Mouse (Mus musculus): ENCODE measurements around the gene Rnf103. TPM values are rescaled to one million over a fixed set of nuclear protein-coding genes. Genes with fewer than 3 reads are reported as not detected.
A peak's percentile ranks its signal among the peaks of the same experiment; 100 is the strongest.

The Rnf103 gene
- polyA plus RNA-seq, 1 experiment from 2014 or later, result 20.1 TPM

DNA sequence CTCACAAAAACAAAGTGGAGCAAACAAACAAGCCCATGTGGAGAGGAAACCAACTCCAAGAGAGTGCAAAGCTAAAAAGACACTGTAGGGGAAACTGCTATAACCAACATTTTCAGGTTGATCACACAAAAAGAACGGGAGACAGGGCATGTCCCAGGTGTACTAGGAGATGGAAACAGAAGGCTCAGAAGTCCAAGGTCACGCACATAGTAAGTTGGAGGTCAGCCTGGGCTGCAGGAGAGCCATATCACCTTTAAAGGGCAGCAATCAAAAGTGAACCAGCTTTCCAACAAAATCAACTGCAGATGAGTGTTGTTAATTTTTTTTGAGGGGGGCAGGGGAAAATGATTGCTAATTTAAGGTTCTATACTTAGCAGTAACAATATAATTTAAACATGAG is 7.5 kb upstream of the Rnf103 start:
- H3K9ac ChIP-seq (ENCODE audit: low read depth, low read length), result no peak overlapping the region
- 63% methylated on average over 2 of the region's 2 CpGs for WGBS
- no peaks in the 10 kb centered on the region for H3K9me3 ChIP-seq (ENCODE audit: control insufficient read depth, low read length)
- no peak overlapping the region for H3K4me2 ChIP-seq (replicated peaks; ENCODE audit: low read depth, low read length)
- H3K4me1 ChIP-seq (ENCODE audit: control insufficient read depth, insufficient read depth, low read length), result no peaks in the 10 kb centered on the region
- ATAC-seq (ENCODE audit: low FRiP score, low TSS enrichment), result no peak
- no peaks in the 10 kb centered on the region for H3K36me3 ChIP-seq (ENCODE audit: control insufficient read depth, insufficient read depth, low read length)
- H3K27ac ChIP-seq (ENCODE audit: low read depth, low read length), result no peak overlapping the region
- no peak overlapping the region for H3K4me3 ChIP-seq (ENCODE audit: low read length)
- H3K27me3 ChIP-seq (ENCODE audit: control insufficient read depth, insufficient read depth, low read length), result no peaks in the 10 kb centered on the region

DNA sequence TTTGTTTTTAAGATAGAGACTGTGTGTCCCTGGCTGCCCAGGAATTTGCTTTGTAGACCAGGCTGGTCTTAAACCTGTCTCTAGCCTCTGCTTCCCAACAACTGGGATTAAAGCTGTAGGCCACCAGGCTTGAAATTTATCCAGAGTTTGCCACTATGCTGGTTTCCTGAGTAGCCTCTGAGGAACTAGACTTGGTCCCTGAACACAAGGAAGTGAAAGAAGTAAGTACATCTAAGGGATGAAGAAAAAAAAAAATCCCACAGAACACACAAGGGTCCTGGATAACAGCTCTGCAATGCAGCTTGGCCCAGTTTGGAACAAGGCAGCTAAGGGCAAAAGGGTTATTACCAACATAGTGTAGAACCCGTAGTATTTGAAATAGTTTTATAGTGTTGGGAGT is 6.8 kb upstream of the Rnf103 start:
- Histone ChIP-seq H3K4me3 (ENCODE audit: low read length) (no peak overlapping the region), H3K4me1 (ENCODE audit: control insufficient read depth, insufficient read depth, low read length) (no peaks in the 10 kb centered on the region), H3K27me3 (ENCODE audit: control insufficient read depth, insufficient read depth, low read length) (no peaks in the 10 kb centered on the region), H3K27ac (ENCODE audit: low read depth, low read length) (no peak overlapping the region), H3K9me3 (ENCODE audit: control insufficient read depth, low read length) (no peaks in the 10 kb centered on the region), H3K9ac (ENCODE audit: low read depth, low read length) (no peak overlapping the region), H3K36me3 (ENCODE audit: control insufficient read depth, insufficient read depth, low read length) (no peaks in the 10 kb centered on the region), H3K4me2 (replicated peaks; ENCODE audit: low read depth, low read length) (no peak overlapping the region)
- 90% methylated on average over 1 of the region's 1 CpGs for WGBS
- no peak for ATAC-seq (ENCODE audit: low FRiP score, low TSS enrichment)

DNA sequence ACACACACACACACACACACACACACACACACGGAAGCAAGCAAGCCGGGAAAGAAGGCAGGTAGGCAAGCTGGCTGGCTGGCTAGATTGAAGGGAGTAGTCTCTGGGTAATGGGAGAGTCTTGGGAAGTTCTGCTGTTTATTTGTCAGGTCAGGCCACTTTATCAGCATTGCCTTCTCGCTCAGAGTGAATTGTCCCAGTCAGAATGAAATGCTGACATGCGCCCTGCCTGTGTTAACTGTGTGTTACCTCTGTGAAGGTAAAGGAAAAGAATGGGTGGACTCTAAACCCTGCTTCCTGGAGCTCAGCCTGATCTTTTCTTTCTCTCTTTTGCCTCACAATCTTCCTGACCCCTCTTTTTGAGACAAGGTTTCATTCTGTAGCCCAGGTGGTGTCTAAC is 5.7 kb upstream of the Rnf103 start:
- Histone ChIP-seq H3K27ac (ENCODE audit: low read depth, low read length) (no peak overlapping the region), H3K4me2 (replicated peaks; ENCODE audit: low read depth, low read length) (no peak overlapping the region), H3K36me3 (ENCODE audit: control insufficient read depth, insufficient read depth, low read length) (no peaks in the 10 kb centered on the region), H3K4me3 (ENCODE audit: low read length) (no peak overlapping the region), H3K27me3 (ENCODE audit: control insufficient read depth, insufficient read depth, low read length) (no peaks in the 10 kb centered on the region), H3K9me3 (ENCODE audit: control insufficient read depth, low read length) (no peaks in the 10 kb centered on the region), H3K4me1 (ENCODE audit: control insufficient read depth, insufficient read depth, low read length) (no peaks in the 10 kb centered on the region), H3K9ac (ENCODE audit: low read depth, low read length) (no peak overlapping the region)
- 38% methylated on average over 4 of the region's 4 CpGs for WGBS
- no peak for ATAC-seq (ENCODE audit: low FRiP score, low TSS enrichment)

DNA sequence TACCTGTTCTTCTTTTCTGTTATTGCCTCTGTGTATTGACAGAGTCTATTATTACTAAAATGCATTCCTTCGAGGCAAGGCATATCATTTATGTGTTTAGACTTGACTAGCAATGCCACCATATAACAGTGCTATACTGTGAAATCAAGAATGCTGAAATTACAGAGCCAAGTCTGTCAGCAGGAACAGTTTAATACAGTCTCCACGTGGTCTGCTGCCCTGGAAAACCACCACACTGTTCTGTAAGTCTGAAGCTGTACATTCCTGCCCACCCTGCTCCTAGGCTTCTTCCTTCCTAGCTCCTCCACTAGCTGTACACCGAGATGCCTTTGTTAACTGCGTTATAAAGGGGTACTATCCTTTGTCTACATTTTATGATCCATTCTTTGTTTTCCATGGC is 1.6 kb upstream of the Rnf103 start:
- no peaks in the 10 kb centered on the region for H3K9me3 ChIP-seq (ENCODE audit: control insufficient read depth, low read length)
- H3K27me3 ChIP-seq (ENCODE audit: control insufficient read depth, insufficient read depth, low read length), result no peaks in the 10 kb centered on the region
- H3K4me3 ChIP-seq (ENCODE audit: low read length), result no peak overlapping the region
- H3K4me1 ChIP-seq (ENCODE audit: control insufficient read depth, insufficient read depth, low read length), result peaks cover 11% of the 10 kb centered on the region
- 31% methylated on average over 4 of the region's 4 CpGs for WGBS
- H3K27ac ChIP-seq (ENCODE audit: low read depth, low read length), result peak overlapping the region; percentile 17; the same call in 1 of the 2 replicates
- ATAC-seq (ENCODE audit: low FRiP score, low TSS enrichment), result no peak
- no peak overlapping the region for H3K9ac ChIP-seq (ENCODE audit: low read depth, low read length)
- H3K36me3 ChIP-seq (ENCODE audit: control insufficient read depth, insufficient read depth, low read length), result peaks cover 3% of the 10 kb centered on the region; the same call in 1 of the 2 replicates
- H3K4me2 ChIP-seq (replicated peaks; ENCODE audit: low read depth, low read length), result no peak overlapping the region

DNA sequence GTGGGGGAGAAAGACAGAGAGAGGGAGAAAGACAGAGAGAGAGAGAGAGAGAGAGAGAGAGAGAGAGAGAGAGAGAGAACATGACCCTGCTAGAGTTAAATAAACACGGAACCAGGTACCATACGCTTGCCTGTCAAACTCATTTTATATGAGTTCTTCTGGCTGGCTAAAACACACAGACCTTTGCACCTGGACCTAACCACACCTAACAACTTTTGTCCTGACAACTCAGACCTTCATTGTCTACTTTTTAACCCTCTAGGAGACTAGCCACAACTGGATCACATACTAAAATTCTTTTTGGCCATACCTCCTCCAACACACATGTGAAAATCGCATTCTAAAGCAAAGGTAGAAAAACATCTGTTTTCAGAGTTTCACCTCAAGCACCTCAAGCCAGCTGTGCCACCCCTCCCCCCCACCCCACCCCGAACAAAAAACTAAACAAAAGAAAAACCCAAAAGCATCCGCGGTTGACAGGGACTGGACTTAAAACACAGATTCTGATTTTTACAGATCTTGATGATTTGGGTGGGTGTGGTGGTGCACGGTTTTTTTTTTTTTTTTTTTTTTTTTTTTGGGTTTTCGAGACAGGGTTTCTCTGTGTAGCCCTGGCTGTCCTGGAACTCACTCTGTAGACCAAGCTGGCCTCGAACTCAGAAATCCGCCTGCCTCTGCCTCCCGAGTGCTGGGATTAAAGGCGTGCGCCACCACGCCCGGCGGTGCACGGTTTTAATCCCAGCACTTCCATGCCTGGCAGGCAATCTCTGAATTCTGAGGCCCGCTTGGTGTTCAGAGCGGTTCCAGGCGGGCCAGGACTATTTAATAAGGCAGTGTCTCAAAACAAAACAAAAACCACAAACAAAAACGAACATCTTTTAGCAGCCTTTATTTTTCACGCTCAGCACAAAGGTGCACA is 679 bp upstream of the Rnf103 start:
- peak overlapping the region; percentile 96 for H3K9ac ChIP-seq (ENCODE audit: low read depth, low read length)
- whole genome bisulfite sequencing, result 14% methylated on average over 20 of the region's 22 CpGs
- no peak; the same call in 1 of the 2 replicates for ATAC-seq (ENCODE audit: low FRiP score, low TSS enrichment)

DNA sequence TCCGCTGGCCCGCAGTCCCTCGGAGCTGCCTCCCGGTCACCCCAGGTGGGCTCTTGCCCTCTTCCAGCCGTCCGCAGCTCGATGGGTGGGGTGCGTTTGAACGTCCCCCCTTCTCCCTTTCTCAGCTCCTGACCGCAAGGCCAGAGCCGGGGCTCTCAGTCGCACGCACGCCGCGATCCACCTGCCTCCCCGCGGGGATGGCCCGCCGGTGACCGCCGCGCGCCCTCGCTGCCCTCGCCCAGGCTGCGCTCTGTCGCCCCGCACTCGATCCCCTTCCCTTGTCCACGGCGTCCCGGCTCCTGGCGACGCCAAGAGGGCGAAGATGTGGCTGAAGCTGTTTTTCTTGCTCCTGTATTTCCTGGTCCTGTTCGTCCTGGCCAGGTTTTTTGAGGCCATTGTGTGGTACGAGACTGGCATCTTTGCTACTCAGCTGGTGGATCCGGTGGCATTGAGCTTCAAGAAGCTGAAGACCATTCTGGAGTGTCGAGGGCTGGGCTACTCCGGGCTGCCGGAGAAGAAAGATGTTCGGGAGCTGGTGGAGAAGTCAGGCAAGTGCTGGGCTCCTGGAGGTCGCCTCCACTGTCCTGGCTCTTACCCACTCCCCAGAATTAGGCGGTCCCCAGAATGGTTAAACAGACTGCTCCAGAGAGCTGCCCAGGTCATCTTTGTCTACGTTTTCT is 787 bp downstream of the Rnf103 start:
- Histone ChIP-seq H3K4me3 (ENCODE audit: low read length) (peak overlapping the region; percentile 90), H3K36me3 (ENCODE audit: control insufficient read depth, insufficient read depth, low read length) (peaks cover 13% of the 10 kb centered on the region; the same call in 1 of the 2 replicates), H3K9me3 (ENCODE audit: control insufficient read depth, low read length) (no peaks in the 10 kb centered on the region), H3K4me2 (replicated peaks; ENCODE audit: low read depth, low read length) (peak overlapping the region; percentile 84), H3K4me1 (ENCODE audit: control insufficient read depth, insufficient read depth, low read length) (peaks cover 11% of the 10 kb centered on the region), H3K9ac (ENCODE audit: low read depth, low read length) (peak overlapping the region; percentile 96), H3K27me3 (ENCODE audit: control insufficient read depth, insufficient read depth, low read length) (no peaks in the 10 kb centered on the region), H3K27ac (ENCODE audit: low read depth, low read length) (peak overlapping the region; percentile 98)
- 0% methylated on average over 35 of the region's 46 CpGs for WGBS
- ATAC-seq (ENCODE audit: low FRiP score, low TSS enrichment), result peak; percentile 33

More for the DNA sequence above, 679 bp upstream of the Rnf103 start:
- Histone ChIP-seq H3K27ac (ENCODE audit: low read depth, low read length) (peak overlapping the region; percentile 98), H3K4me2 (replicated peaks; ENCODE audit: low read depth, low read length) (peak overlapping the region; percentile 84), H3K36me3 (ENCODE audit: control insufficient read depth, insufficient read depth, low read length) (peaks cover 3% of the 10 kb centered on the region; the same call in 1 of the 2 replicates), H3K4me1 (ENCODE audit: control insufficient read depth, insufficient read depth, low read length) (peaks cover 11% of the 10 kb centered on the region), H3K4me3 (ENCODE audit: low read length) (peak overlapping the region; percentile 90), H3K27me3 (ENCODE audit: control insufficient read depth, insufficient read depth, low read length) (no peaks in the 10 kb centered on the region), H3K9me3 (ENCODE audit: control insufficient read depth, low read length) (no peaks in the 10 kb centered on the region)

DNA sequence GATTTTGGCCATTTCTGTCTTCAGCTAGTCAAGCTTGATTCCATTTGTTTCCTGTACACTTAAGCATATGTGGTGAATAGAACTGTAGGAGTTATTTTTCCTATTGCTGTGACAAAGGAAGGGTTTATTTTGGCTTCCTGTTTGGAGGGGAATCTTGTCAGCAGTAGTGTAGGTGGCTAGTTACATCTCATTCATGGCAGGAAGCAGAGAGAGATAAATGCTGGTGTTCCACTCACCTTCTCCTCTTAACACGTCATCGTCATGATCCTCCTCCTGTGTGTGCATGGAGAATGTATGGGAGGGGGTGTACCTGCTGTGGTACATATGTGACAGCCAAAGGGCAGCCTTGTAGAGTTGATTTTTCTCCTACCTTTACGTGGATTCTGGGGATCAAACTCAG is 6.9 kb downstream of the Rnf103 start:
- Histone ChIP-seq H3K4me1 (ENCODE audit: control insufficient read depth, insufficient read depth, low read length) (peaks cover 5% of the 10 kb centered on the region), H3K4me3 (ENCODE audit: low read length) (no peak overlapping the region), H3K4me2 (replicated peaks; ENCODE audit: low read depth, low read length) (no peak overlapping the region), H3K9ac (ENCODE audit: low read depth, low read length) (no peak overlapping the region), H3K27me3 (ENCODE audit: control insufficient read depth, insufficient read depth, low read length) (no peaks in the 10 kb centered on the region), H3K9me3 (ENCODE audit: control insufficient read depth, low read length) (no peaks in the 10 kb centered on the region), H3K36me3 (ENCODE audit: control insufficient read depth, insufficient read depth, low read length) (peaks cover 34% of the 10 kb centered on the region), H3K27ac (ENCODE audit: low read depth, low read length) (no peak overlapping the region)
- 80% methylated on average over 3 of the region's 3 CpGs for WGBS
- ATAC-seq (ENCODE audit: low FRiP score, low TSS enrichment), result no peak

DNA sequence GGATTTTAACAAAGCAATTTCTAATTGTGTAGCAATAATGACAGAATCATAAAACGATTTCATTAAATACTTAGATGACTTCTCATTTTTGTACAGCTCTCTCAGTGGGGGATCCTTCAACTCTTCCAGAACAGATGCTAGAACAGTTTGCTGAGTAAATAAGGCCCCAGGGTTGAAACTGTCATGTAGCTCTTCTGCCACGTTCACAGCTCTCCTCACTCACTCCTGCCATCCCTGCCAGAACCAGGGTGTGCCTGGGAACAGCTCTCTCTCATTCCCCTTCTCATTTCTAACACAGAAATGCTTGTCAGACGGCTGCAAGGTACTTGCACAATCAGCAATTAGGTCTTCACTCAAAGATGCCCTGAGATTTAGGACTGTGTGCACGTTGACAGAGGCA is 9.3 kb downstream of the Rnf103 start:
- no peak overlapping the region for H3K27ac ChIP-seq (ENCODE audit: low read depth, low read length)
- no peak overlapping the region for H3K4me3 ChIP-seq (ENCODE audit: low read length)
- H3K4me1 ChIP-seq (ENCODE audit: control insufficient read depth, insufficient read depth, low read length), result no peaks in the 10 kb centered on the region
- no peak overlapping the region for H3K4me2 ChIP-seq (replicated peaks; ENCODE audit: low read depth, low read length)
- H3K9ac ChIP-seq (ENCODE audit: low read depth, low read length), result no peak overlapping the region
- H3K9me3 ChIP-seq (ENCODE audit: control insufficient read depth, low read length), result no peaks in the 10 kb centered on the region
- H3K36me3 ChIP-seq (ENCODE audit: control insufficient read depth, insufficient read depth, low read length), result peaks cover 33% of the 10 kb centered on the region
- 82% methylated on average over 4 of the region's 4 CpGs for WGBS
- H3K27me3 ChIP-seq (ENCODE audit: control insufficient read depth, insufficient read depth, low read length), result no peaks in the 10 kb centered on the region
- no peak for ATAC-seq (ENCODE audit: low FRiP score, low TSS enrichment)

DNA sequence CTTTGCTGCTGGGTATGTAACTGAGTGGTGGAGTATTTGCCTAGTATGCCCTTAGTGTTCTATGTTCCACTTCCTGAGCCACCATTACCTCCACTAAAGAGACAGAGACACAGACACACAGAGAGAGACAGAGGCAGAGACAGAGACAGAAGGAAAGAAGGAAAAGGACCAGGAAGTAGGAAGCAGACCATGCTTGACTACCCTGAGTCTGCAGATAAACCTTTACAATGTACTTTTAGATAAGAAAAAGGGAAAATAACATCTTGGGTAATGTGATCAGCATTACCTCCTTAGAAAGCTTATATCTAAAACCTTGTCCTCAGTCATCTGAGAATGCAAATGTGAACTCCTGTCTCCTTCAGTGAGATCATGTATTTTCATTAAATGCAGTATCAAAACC is 10.0 kb downstream of the Rnf103 start:
- H3K27ac ChIP-seq (ENCODE audit: low read depth, low read length), result no peak overlapping the region
- H3K4me1 ChIP-seq (ENCODE audit: control insufficient read depth, insufficient read depth, low read length), result no peaks in the 10 kb centered on the region
- H3K4me3 ChIP-seq (ENCODE audit: low read length), result no peak overlapping the region
- no peaks in the 10 kb centered on the region for H3K9me3 ChIP-seq (ENCODE audit: control insufficient read depth, low read length)
- no peak for ATAC-seq (ENCODE audit: low FRiP score, low TSS enrichment)
- H3K36me3 ChIP-seq (ENCODE audit: control insufficient read depth, insufficient read depth, low read length), result peaks cover 37% of the 10 kb centered on the region
- H3K9ac ChIP-seq (ENCODE audit: low read depth, low read length), result no peak overlapping the region
- H3K27me3 ChIP-seq (ENCODE audit: control insufficient read depth, insufficient read depth, low read length), result no peaks in the 10 kb centered on the region
- H3K4me2 ChIP-seq (replicated peaks; ENCODE audit: low read depth, low read length), result no peak overlapping the region
